Mouse (Mus musculus): ENCODE measurements around the gene Caskin2. TPM values are rescaled to one million over a fixed set of nuclear protein-coding genes. Genes with fewer than 3 reads are reported as not detected.

Gene Caskin2
- total and polyA plus RNA-seq, 3 experiments: 2.9 to 8.2 (median 6.4) TPM

GRCm38 (mm10) chr11:115776954-115777353 is 36.5 kb downstream of the Caskin2 start:
- dilution Hi-C loops (cut with MboI; ENCODE audit: extremely low pct_ligation_motif_present, extremely low pct_unique_long_range_greater_than_20kb, low sequenced_read_pairs) (no loop called here), in situ Hi-C loops (cut with MboI; ENCODE audit: low pct_ligation_motif_present, low pct_unique_long_range_greater_than_20kb, low sequenced_read_pairs) (no loop called here)
- peaks cover 0 to 40% of the 10 kb centered on the region in 2 experiments for H3K36me3 ChIP-seq (replicated peaks in 1 of 2; ENCODE audit: control insufficient read depth in 1 of 2, insufficient read depth in 1 of 2, low read length in 1 of 2)

DNA sequence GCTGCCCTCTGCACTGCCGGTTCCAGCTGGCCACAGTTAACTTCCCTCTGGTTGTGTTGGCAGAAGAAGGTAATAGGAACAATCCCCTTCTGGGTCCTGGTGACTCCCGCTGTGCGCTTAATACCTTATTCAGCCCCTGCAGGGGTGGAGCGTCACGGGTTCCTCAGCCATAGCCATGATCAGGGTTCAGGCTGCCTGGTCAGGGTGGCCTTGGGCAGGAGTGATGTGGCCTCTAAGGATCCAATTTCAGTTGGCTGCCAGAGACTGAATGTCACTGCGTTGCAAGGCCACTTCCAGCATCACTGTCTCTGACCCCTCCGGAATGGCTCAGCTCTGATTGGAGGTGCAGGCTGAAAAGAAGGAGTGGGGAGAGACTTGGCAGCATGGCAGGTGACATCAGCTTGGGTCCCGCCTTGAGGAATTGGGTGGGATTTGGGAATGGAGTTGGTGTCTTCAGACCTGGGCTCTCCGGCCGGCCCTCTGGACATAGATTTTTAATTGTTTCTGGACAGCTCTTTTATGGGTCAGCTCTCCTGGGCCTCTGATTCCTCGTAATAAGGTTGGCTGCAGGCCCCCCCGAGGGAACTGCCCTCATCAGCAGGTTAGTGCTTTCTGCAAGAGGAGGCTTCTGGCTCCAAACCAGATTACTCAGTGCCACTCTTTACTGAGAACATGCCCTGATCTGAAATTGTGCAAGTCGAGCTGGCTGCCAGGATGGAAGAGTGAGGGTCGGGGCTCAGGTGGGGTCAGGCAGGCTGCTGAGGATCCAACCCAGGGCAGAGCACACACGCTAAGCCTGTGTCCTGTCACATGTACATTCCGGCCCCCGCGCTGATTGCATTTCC is 37.4 kb downstream of the Caskin2 start:
- no peak for DNase-seq (ENCODE audit: extremely low read depth)
- H3K79me2 ChIP-seq (replicated peaks; ENCODE audit: control insufficient read depth, extremely low read depth, insufficient read depth, poor library complexity, severe bottlenecking): no peaks in the 10 kb centered on the region
- no peak for TF ChIP-seq CHD1 (IDR thresholded peaks at IDR 0.05; ENCODE audit: low read depth, low read length)
- TF ChIP-seq CHD2 (IDR thresholded peaks at IDR 0.05; ENCODE audit: low read length): no peak
- no peak for TF ChIP-seq SIN3A (IDR thresholded peaks at IDR 0.05; ENCODE audit: low read length)
- TF ChIP-seq TBP (conservative IDR thresholded peaks at IDR 0.05; ENCODE audit: low read depth, low read length): no peak
- TF ChIP-seq ETS1 (conservative IDR thresholded peaks at IDR 0.05; ENCODE audit: low read depth, low read length): no peak
- no peak for TF ChIP-seq ZMIZ1 (IDR thresholded peaks at IDR 0.05; ENCODE audit: low read depth, low read length)
- no peak for TF ChIP-seq MYC (IDR thresholded peaks at IDR 0.05; ENCODE audit: low read depth, low read length)
- no peak for TF ChIP-seq RCOR1 (conservative IDR thresholded peaks at IDR 0.05; ENCODE audit: low read depth, low read length)
- TF ChIP-seq ELF1 (IDR thresholded peaks at IDR 0.05; ENCODE audit: low read depth, low read length): no peak
- no peak for TF ChIP-seq MEF2A (IDR thresholded peaks at IDR 0.05; ENCODE audit: borderline replicate concordance, low read depth, low read length)
- no peak for TF ChIP-seq TCF12 (IDR thresholded peaks at IDR 0.05; ENCODE audit: low read depth, low read length)
- no peak for TF ChIP-seq NRF1 (IDR thresholded peaks at IDR 0.05; ENCODE audit: low read depth, low read length)
- no peak for TF ChIP-seq JUN (IDR thresholded peaks at IDR 0.05; ENCODE audit: insufficient read depth, low read depth, low read length)
- TF ChIP-seq IRF4 (IDR thresholded peaks at IDR 0.05; ENCODE audit: low read depth, low read length): no peak
- no peak for TF ChIP-seq GABPA (IDR thresholded peaks at IDR 0.05; ENCODE audit: insufficient replicate concordance, low read depth, low read length)
- TF ChIP-seq ZNF384 (IDR thresholded peaks at IDR 0.05; ENCODE audit: low read depth, low read length): no peak
- no peak for TF ChIP-seq POLR2A (IDR thresholded peaks at IDR 0.05; ENCODE audit: low read depth, low read length)
- no peak for TF ChIP-seq KAT2A (IDR thresholded peaks at IDR 0.05; ENCODE audit: insufficient replicate concordance, low read length)
- no peak overlapping the region for H3K4me2 ChIP-seq (ENCODE audit: insufficient read depth, low read depth, poor library complexity, severe bottlenecking)
- no peaks in the 10 kb centered on the region for H3K9me3 ChIP-seq (replicated peaks; ENCODE audit: low read length)
- H3K4me1 ChIP-seq (ENCODE audit: control insufficient read depth in 1 of 2, insufficient read depth in 2 of 2): peaks cover 5 to 19% of the 10 kb centered on the region in 2 experiments; a peak in 2 of 4 replicates
- no peaks in the 10 kb centered on the region for H3K27me3 ChIP-seq (replicated peaks)
- H3K36me3 ChIP-seq (replicated peaks in 1 of 2; ENCODE audit: control insufficient read depth in 1 of 2, insufficient read depth in 1 of 2, low read length in 1 of 2): peaks cover 0 to 35% of the 10 kb centered on the region in 2 experiments
- H3K27ac ChIP-seq (ENCODE audit: insufficient read depth, low read depth): no peak overlapping the region
- no peak overlapping the region for H3K4me3 ChIP-seq (replicated peaks in 1 of 3; ENCODE audit: low read depth in 2 of 3, low read length in 2 of 3, poor library complexity in 1 of 3)
- in situ Hi-C loops (cut with MboI; ENCODE audit: low pct_ligation_motif_present, low pct_unique_long_range_greater_than_20kb, low sequenced_read_pairs): no loop called here
- H3K9ac ChIP-seq (ENCODE audit: insufficient read depth, low read depth): no peak overlapping the region
- dilution Hi-C loops (cut with MboI; ENCODE audit: extremely low pct_ligation_motif_present, extremely low pct_unique_long_range_greater_than_20kb, low sequenced_read_pairs): no loop called here

More at GRCm38 (mm10) chr11:115776954-115777353, 36.5 kb downstream of the Caskin2 start:
- Histone ChIP-seq H3K9ac (ENCODE audit: insufficient read depth, low read depth) (no peak overlapping the region), H3K27ac (ENCODE audit: insufficient read depth, low read depth) (no peak overlapping the region), H3K4me1 (ENCODE audit: control insufficient read depth in 1 of 2, insufficient read depth in 2 of 2) (peaks cover 5 to 19% of the 10 kb centered on the region in 2 experiments; a peak in 2 of 4 replicates), H3K79me2 (replicated peaks; ENCODE audit: control insufficient read depth, extremely low read depth, insufficient read depth, poor library complexity, severe bottlenecking) (no peaks in the 10 kb centered on the region), H3K4me2 (ENCODE audit: insufficient read depth, low read depth, poor library complexity, severe bottlenecking) (no peak overlapping the region), H3K27me3 (replicated peaks) (no peaks in the 10 kb centered on the region), H3K4me3 (replicated peaks in 1 of 3; ENCODE audit: low read depth in 2 of 3, low read length in 2 of 3, poor library complexity in 1 of 3) (no peak overlapping the region), H3K9me3 (replicated peaks; ENCODE audit: low read length) (no peaks in the 10 kb centered on the region)
- TF ChIP-seq ZNF384 (IDR thresholded peaks at IDR 0.05; ENCODE audit: low read depth, low read length): no peak
- TF ChIP-seq EP300 (IDR thresholded peaks at IDR 0.05; ENCODE audit: low read length): no peak
- no peak for TF ChIP-seq RCOR1 (conservative IDR thresholded peaks at IDR 0.05; ENCODE audit: low read depth, low read length)
- no peak for TF ChIP-seq USF2 (conservative IDR thresholded peaks at IDR 0.05; ENCODE audit: low read depth, low read length)
- no peak for TF ChIP-seq JUN (IDR thresholded peaks at IDR 0.05; ENCODE audit: insufficient read depth, low read depth, low read length)
- no peak for TF ChIP-seq TCF12 (IDR thresholded peaks at IDR 0.05; ENCODE audit: low read depth, low read length)
- TF ChIP-seq MAZ (IDR thresholded peaks at IDR 0.05; ENCODE audit: low read depth, low read length): no peak
- no peak for TF ChIP-seq IRF4 (IDR thresholded peaks at IDR 0.05; ENCODE audit: low read depth, low read length)
- no peak for TF ChIP-seq GABPA (IDR thresholded peaks at IDR 0.05; ENCODE audit: insufficient replicate concordance, low read depth, low read length)
- no peak for TF ChIP-seq PAX5 (IDR thresholded peaks at IDR 0.05; ENCODE audit: low read length)
- no peak for TF ChIP-seq MXI1 (IDR thresholded peaks at IDR 0.05; ENCODE audit: low read depth, low read length)
- no peak for TF ChIP-seq KAT2A (IDR thresholded peaks at IDR 0.05; ENCODE audit: insufficient replicate concordance, low read length)
- no peak for TF ChIP-seq MAX (IDR thresholded peaks at IDR 0.05; ENCODE audit: low read length)
- no peak for TF ChIP-seq CHD2 (IDR thresholded peaks at IDR 0.05; ENCODE audit: low read length)
- TF ChIP-seq E2F4 (IDR thresholded peaks at IDR 0.05; ENCODE audit: insufficient replicate concordance, low read depth, low read length): no peak
- no peak for TF ChIP-seq ELF1 (IDR thresholded peaks at IDR 0.05; ENCODE audit: low read depth, low read length)
- TF ChIP-seq ZKSCAN1 (IDR thresholded peaks at IDR 0.05; ENCODE audit: borderline replicate concordance, low read depth, low read length): no peak
- no peak for TF ChIP-seq USF1 (IDR thresholded peaks at IDR 0.05; ENCODE audit: low read depth, low read length)
- TF ChIP-seq TBP (conservative IDR thresholded peaks at IDR 0.05; ENCODE audit: low read depth, low read length): no peak
- DNase-seq (ENCODE audit: extremely low read depth): no peak

Measured in CH12.LX (cell line).